In the genomic region with DNA sequence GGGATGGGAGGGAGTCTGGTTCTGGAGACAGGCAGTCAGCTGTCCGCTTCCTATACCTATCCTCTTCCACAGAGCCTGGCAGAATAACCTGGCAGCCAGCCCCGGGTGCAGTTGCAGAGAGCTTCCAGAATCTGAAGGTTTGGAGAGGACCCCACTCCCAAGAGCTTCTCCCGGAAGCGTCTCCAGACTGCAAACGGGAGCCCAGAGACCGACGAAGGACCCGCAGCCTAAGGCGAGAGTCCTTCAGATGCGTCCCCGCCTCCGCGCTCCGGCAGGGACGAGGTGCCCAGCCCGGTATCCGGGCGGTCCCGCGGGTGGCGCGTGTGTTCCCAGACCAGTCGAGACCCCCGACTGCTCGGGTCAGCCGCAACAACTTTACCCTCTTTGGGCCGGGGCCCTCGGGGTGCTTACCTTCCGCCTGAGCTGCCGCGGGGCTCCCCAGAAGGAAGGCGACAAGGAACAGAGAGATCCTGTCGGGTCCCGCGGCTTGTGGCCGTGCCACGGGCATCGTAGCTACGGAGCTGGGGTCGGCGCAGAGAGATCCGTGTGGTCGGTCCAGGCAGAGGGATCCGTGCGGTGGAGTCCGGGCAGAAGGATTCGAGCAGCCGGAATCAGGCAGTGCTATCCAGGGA, we compare ENCODE assay signal across 8 mouse cellular contexts. TPM values are rescaled to one million over a fixed set of nuclear protein-coding genes. Genes with fewer than 3 reads are reported as not detected.
DNase-seq lines count a peak whose midpoint lies in the region; ATAC-seq lines count a peak whose summit lies in the region.

No protein-coding gene starts in this region.

- H3K4me1 ChIP-seq in lung, embryonic 16.5 days (replicated peaks; ENCODE audit: control insufficient read depth, insufficient read depth, low read length), result peaks cover 13% of the 10 kb centered on the region
- H3K4me1 ChIP-seq in intestine, embryonic 16.5 days (ENCODE audit: control insufficient read depth, insufficient read depth, low read length), result peaks cover 14% of the 10 kb centered on the region
- peaks cover 59% of the 10 kb centered on the region for H3K4me1 ChIP-seq in neural tube, embryonic 13.5 days (replicated peaks)

- ATAC-seq in lung, embryonic 16.5 days (ENCODE audit: low read depth), result no peak; the same call in 1 of the 2 replicates
- no peak for ATAC-seq in intestine, embryonic 16.5 days
- peak; percentile 28; the same call in 1 of the 2 replicates for ATAC-seq in neural tube, embryonic 13.5 days (ENCODE audit: low read depth)

- no peak overlapping the region for H3K9ac ChIP-seq in lung, embryonic 16.5 days (ENCODE audit: low read length)
- peak overlapping the region; percentile 11; the same call in 1 of the 2 replicates for H3K9ac ChIP-seq in intestine, embryonic 16.5 days (ENCODE audit: low read depth, low read length)
- H3K9ac ChIP-seq in neural tube, embryonic 13.5 days, result peak overlapping the region; percentile 84

- no peaks in the 10 kb centered on the region for H3K36me3 ChIP-seq in lung, embryonic 16.5 days (ENCODE audit: control insufficient read depth, insufficient read depth, low read length)
- H3K36me3 ChIP-seq in intestine, embryonic 16.5 days (ENCODE audit: control insufficient read depth, insufficient read depth, low read length), result no peaks in the 10 kb centered on the region
- no peaks in the 10 kb centered on the region for H3K36me3 ChIP-seq in neural tube, embryonic 13.5 days

- peak overlapping the region; percentile 55 for H3K4me2 ChIP-seq in lung, embryonic 16.5 days (ENCODE audit: low read depth, low read length)
- H3K4me2 ChIP-seq in intestine, embryonic 16.5 days (ENCODE audit: low read depth, low read length), result peak overlapping the region; percentile 56
- H3K4me2 ChIP-seq in neural tube, embryonic 13.5 days, result peak overlapping the region; percentile 74

- H3K27me3 ChIP-seq in lung, embryonic 16.5 days (ENCODE audit: control insufficient read depth, insufficient read depth, low read depth, low read length), result peaks cover 48% of the 10 kb centered on the region
- peaks cover 39% of the 10 kb centered on the region for H3K27me3 ChIP-seq in intestine, embryonic 16.5 days (replicated peaks; ENCODE audit: control insufficient read depth, insufficient read depth, low read length)
- H3K27me3 ChIP-seq in neural tube, embryonic 13.5 days, result peaks cover 61% of the 10 kb centered on the region

- DNase-seq in embryo, embryonic 9.5 days (ENCODE audit: extremely low spot score), result peak; percentile 35
- no peak for DNase-seq in embryo, embryonic 10 days (ENCODE audit: low spot score)
- DNase-seq in lung, postnatal 4 days, result no peak
- no peak for DNase-seq in thymus, postnatal 10 days (ENCODE audit: low spot score in 2 of 2)
- DNase-seq in spleen, postnatal 14 days (ENCODE audit: low spot score in 2 of 2), result no peak

- H3K9me3 ChIP-seq in lung, embryonic 16.5 days (ENCODE audit: control insufficient read depth, low read length), result no peaks in the 10 kb centered on the region
- no peaks in the 10 kb centered on the region for H3K9me3 ChIP-seq in intestine, embryonic 16.5 days (ENCODE audit: control insufficient read depth, low read length)
- no peaks in the 10 kb centered on the region for H3K9me3 ChIP-seq in neural tube, embryonic 13.5 days

- H3K4me3 ChIP-seq in lung, embryonic 16.5 days (ENCODE audit: low read length), result peak overlapping the region; percentile 38
- H3K4me3 ChIP-seq in intestine, embryonic 16.5 days (ENCODE audit: low read length), result peak overlapping the region; percentile 42
- peak overlapping the region; percentile 55 for H3K4me3 ChIP-seq in neural tube, embryonic 13.5 days

- no peak overlapping the region for H3K27ac ChIP-seq in lung, embryonic 16.5 days (ENCODE audit: low read length)
- H3K27ac ChIP-seq in intestine, embryonic 16.5 days (ENCODE audit: low read length), result no peak overlapping the region
- H3K27ac ChIP-seq in neural tube, embryonic 13.5 days (replicated peaks), result peak overlapping the region; percentile 84

- WGBS in lung, embryonic 16.5 days, result 1% methylated on average over 48 of the region's 48 CpGs
- 1% methylated on average over 48 of the region's 48 CpGs for WGBS in intestine, embryonic 16.5 days
- WGBS in neural tube, embryonic 13.5 days, result under 1% methylated on average over 48 of the region's 48 CpGs

RNA-seq across cellular contexts. Expression of a gene that starts 0.5 kb away (rescaled TPM):
- 0.38 and 0.39 TPM in 2 replicates for polyA plus RNA-seq in lung, embryonic 16.5 days (2015; fragmentation: Nextera tagmentation; extraction: Ambion mirVana)
- polyA plus RNA-seq in intestine, embryonic 16.5 days (2015; fragmentation: Nextera tagmentation; extraction: Ambion mirVana), result 1.5 and 1.7 TPM in 2 replicates
- polyA plus RNA-seq in neural tube, embryonic 13.5 days (2015; fragmentation: Nextera tagmentation; extraction: Ambion mirVana), result 21.8 and 24.8 TPM in 2 replicates
